Mouse (Mus musculus): ENCODE measurements around the gene Ankrd28. TPM values are rescaled to one million over a fixed set of nuclear protein-coding genes. Genes with fewer than 3 reads are reported as not detected.

Ankrd28 gene
- polyA plus RNA-seq, 1 experiment from 2014 or later = 3.5 TPM

DNA sequence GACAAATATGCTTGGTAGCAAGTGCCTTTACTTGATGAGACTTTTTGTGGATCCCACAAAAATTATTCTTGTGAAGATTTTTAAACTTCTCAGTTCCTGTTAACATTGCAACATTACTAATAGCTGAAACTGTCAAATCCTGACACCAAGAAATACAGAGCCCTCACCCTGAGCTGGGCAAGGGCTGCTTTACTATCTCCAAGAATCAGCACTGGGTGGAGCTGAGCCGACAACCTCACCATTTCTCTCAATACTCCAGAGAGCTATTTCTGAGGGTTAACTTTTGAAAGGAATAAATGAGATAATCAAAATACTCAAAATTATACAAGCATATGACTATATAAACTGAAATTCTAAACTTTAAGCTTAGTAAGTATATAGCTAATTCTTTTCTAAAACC, 121.1 kb downstream of the Ankrd28 start:
- no peak overlapping the region for H3K4me2 ChIP-seq
- H3K4me1 ChIP-seq (replicated peaks) = peaks cover 14% of the 10 kb centered on the region; the same call in 1 of the 2 replicates
- peaks cover 22% of the 10 kb centered on the region for H3K36me3 ChIP-seq (replicated peaks)
- WGBS (ENCODE audit: insufficient replicate concordance) = 16% methylated on average over 1 of the region's 1 CpGs
- ATAC-seq (ENCODE audit: insufficient read depth) = peak; percentile 58
- H3K9me3 ChIP-seq (replicated peaks) = no peaks in the 10 kb centered on the region
- no peak overlapping the region for H3K4me3 ChIP-seq (replicated peaks)
- no peaks in the 10 kb centered on the region for H3K27me3 ChIP-seq
- no peak overlapping the region for H3K9ac ChIP-seq
- no peak overlapping the region for H3K27ac ChIP-seq (replicated peaks)

DNA sequence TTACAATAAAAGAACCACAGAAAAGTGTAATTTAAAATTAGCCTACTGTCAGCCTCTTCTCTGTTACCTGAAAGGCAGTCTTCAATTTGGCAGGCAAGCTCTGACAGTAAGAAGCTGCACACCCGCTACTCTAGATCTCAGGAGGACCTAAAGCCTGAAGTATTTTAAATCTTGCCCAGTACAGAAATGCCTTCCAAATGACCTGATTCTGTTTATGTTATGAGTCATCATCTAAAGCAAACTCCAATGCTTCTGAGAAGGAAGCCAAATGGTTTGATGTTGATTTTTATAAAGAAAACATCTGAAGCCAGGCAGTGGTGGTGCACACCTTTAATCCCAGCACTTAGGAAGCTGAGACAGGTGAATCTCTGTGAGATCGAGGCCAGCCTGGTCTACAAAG, 130.1 kb downstream of the Ankrd28 start:
- Histone ChIP-seq H3K4me3 (replicated peaks) (no peak overlapping the region), H3K36me3 (replicated peaks) (peaks cover 53% of the 10 kb centered on the region), H3K9ac (no peak overlapping the region), H3K4me2 (no peak overlapping the region), H3K27me3 (no peaks in the 10 kb centered on the region), H3K9me3 (replicated peaks) (no peaks in the 10 kb centered on the region), H3K4me1 (replicated peaks) (no peaks in the 10 kb centered on the region), H3K27ac (replicated peaks) (no peak overlapping the region)
- WGBS (ENCODE audit: insufficient replicate concordance) = 79% methylated on average over 2 of the region's 2 CpGs
- no peak for ATAC-seq (ENCODE audit: insufficient read depth)

DNA sequence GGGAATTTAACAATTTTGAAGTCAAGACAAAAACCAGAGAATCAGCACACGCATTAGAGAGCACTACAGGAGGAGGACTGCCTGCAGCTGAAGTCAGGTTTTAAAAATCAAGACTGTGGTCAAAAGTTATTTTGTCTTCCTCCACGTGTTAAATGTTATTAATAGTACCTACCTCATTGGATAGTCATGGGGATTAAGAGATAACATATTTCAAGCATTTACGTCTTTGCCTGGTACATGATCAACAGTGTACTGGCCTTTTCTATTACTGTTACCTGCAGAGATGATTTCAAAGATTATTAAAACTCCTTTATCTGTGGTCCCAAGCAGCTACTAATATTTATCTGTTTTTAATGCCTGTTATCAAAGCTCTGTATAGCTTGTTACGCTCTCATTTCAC, 132.7 kb downstream of the Ankrd28 start:
- Histone ChIP-seq H3K4me2 (no peak overlapping the region), H3K9me3 (replicated peaks) (no peaks in the 10 kb centered on the region), H3K4me1 (replicated peaks) (no peaks in the 10 kb centered on the region), H3K27me3 (no peaks in the 10 kb centered on the region), H3K9ac (no peak overlapping the region), H3K27ac (replicated peaks) (no peak overlapping the region), H3K36me3 (replicated peaks) (peaks cover 44% of the 10 kb centered on the region), H3K4me3 (replicated peaks) (no peak overlapping the region)
- no peak for ATAC-seq (ENCODE audit: insufficient read depth)
- WGBS (ENCODE audit: insufficient replicate concordance) = 69% methylated on average over 4 of the region's 4 CpGs

DNA sequence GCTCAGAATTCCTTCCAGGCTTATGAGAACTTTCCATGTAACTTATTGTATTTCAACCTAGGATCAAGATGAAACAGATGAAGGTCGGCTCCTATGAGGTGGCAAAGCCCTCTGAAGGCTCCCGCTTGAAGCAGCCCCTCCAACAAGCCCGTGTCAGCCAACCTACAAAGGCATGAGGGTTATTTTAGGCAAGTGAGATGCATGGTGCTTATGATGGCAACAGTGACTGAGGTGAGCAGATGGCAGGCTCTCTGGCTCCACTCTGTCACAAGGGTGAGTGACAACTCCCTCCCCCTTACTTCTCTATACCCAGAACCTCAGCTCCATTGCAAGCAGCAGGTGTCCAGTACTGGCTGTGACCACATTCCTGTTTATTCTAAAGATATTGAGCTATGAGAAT, 133.1 kb downstream of the Ankrd28 start:
- no peaks in the 10 kb centered on the region for H3K27me3 ChIP-seq
- H3K27ac ChIP-seq (replicated peaks) = no peak overlapping the region
- H3K4me2 ChIP-seq = no peak overlapping the region
- peaks cover 41% of the 10 kb centered on the region for H3K36me3 ChIP-seq (replicated peaks)
- no peak overlapping the region for H3K4me3 ChIP-seq (replicated peaks)
- H3K9ac ChIP-seq = no peak overlapping the region
- no peaks in the 10 kb centered on the region for H3K4me1 ChIP-seq (replicated peaks)
- WGBS (ENCODE audit: insufficient replicate concordance) = 82% methylated on average over 3 of the region's 3 CpGs
- H3K9me3 ChIP-seq (replicated peaks) = no peaks in the 10 kb centered on the region
- ATAC-seq (ENCODE audit: insufficient read depth) = no peak

DNA sequence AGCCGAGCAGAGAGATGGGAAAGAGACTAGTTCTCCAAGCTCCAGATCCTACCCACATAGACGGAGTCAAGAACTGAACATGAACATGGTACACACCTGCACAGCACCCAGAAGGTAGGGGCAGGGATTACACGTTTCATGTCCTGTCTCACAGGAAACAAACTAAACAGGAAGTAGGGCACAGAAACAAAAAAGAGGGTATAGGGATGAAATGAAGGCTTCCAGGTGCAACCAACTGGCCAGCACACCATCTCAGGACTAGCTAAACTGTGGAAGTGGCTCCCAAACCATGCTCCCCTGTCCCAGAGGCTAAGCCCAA, 133.5 kb downstream of the Ankrd28 start:
- H3K4me3 ChIP-seq (replicated peaks) = no peak overlapping the region
- 58% methylated on average over 3 of the region's 3 CpGs for WGBS (ENCODE audit: insufficient replicate concordance)
- no peak for ATAC-seq (ENCODE audit: insufficient read depth)

DNA sequence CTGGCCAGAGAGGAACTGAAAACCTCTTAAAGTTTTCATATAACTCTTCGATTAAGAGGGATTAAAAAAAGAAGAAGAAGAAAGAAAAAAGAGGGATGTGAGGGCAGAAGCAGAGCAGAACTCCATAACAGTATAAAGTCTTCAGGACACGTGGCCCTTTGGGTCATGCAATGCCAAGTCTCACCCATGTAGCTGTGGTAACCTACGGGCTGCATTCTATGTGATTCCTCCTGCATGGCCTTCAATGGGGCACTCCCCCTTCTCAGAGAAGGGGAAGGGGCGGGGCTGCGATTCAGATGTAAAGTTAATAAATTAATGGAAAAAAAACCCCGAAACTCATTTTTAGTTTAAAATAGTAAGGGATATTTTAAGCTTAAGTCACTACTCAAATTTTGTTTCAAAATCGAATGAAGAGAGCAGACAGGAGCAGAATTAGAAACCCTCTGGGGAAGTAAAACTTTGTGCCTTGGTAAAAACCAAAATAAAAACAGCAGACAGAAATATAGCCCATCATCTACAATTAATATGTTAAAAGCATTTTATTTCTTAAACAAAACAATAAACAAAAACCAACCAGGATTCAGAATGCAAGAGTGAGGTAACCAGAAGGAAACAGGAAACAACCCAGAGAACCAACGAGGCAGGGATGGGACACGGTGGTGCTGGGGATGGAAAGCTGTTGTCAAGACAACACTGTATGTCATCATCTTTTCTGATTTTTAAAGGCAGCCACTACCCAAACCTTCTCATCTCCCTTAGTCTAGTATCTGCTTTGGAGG, 134.1 kb downstream of the Ankrd28 start:
- 65% methylated on average over 9 of the region's 9 CpGs for WGBS (ENCODE audit: insufficient replicate concordance)

More for the DNA sequence above, 133.5 kb downstream of the Ankrd28 start:
- Histone ChIP-seq H3K27ac (replicated peaks) (no peak overlapping the region), H3K4me2 (no peak overlapping the region), H3K4me1 (replicated peaks) (no peaks in the 10 kb centered on the region), H3K36me3 (replicated peaks) (peaks cover 37% of the 10 kb centered on the region), H3K27me3 (no peaks in the 10 kb centered on the region), H3K9me3 (replicated peaks) (no peaks in the 10 kb centered on the region), H3K9ac (no peak overlapping the region)

DNA sequence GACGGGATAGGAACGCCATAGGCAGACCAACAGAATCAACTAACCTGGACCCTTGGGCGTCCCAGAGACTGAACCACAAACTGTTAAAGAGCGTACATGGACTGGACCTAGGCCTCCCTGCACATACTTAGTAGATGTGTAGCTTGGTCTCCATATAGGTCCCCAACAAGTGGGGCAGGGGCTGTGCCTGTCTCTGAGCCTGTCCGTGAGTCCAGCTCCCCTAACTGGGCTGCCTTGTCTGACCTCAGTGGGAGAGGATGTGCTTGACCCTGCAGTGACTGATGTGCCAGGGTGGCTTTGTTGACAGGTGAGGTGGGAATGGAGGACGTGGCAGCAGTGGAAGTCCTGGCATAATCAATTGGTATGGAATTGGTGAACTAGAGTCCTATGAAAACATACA, 137.9 kb downstream of the Ankrd28 start:
- H3K4me2 ChIP-seq = no peak overlapping the region
- no peak overlapping the region for H3K27ac ChIP-seq (replicated peaks)
- no peak overlapping the region for H3K4me3 ChIP-seq (replicated peaks)
- WGBS (ENCODE audit: insufficient replicate concordance) = 79% methylated on average over 6 of the region's 6 CpGs
- no peaks in the 10 kb centered on the region for H3K27me3 ChIP-seq
- ATAC-seq (ENCODE audit: insufficient read depth) = no peak
- no peaks in the 10 kb centered on the region for H3K9me3 ChIP-seq (replicated peaks)
- H3K9ac ChIP-seq = no peak overlapping the region
- H3K36me3 ChIP-seq (replicated peaks) = peaks cover 8% of the 10 kb centered on the region; the same call in 1 of the 2 replicates
- H3K4me1 ChIP-seq (replicated peaks) = no peaks in the 10 kb centered on the region

More for the DNA sequence above, 134.1 kb downstream of the Ankrd28 start:
- no peak overlapping the region for H3K9ac ChIP-seq
- no peaks in the 10 kb centered on the region for H3K9me3 ChIP-seq (replicated peaks)
- no peak overlapping the region for H3K4me2 ChIP-seq
- ATAC-seq (ENCODE audit: insufficient read depth) = no peak
- peaks cover 32% of the 10 kb centered on the region for H3K36me3 ChIP-seq (replicated peaks)
- H3K4me1 ChIP-seq (replicated peaks) = no peaks in the 10 kb centered on the region
- no peak overlapping the region for H3K27ac ChIP-seq (replicated peaks)
- no peaks in the 10 kb centered on the region for H3K27me3 ChIP-seq
- H3K4me3 ChIP-seq (replicated peaks) = no peak overlapping the region

DNA sequence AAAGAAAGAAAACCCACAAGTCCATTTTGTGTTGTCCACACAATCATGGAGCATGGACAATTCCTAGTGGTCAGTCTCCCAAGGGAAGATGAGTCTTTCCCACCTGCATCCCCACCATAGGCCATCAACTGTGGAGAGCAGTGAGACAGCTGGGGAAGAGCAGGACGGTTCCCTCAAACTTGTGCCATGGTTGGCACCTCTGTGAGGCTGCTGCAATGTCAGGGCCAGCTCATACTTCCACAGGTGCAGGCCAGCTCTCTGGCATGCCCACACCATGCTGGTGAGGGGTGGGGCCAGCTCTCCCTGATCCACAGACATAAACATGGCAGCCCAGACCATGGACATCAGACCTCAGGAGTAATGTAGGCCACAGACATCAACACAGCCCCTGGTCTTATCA, 144.2 kb downstream of the Ankrd28 start:
- H3K4me3 ChIP-seq (replicated peaks) = no peak overlapping the region
- peaks cover 12% of the 10 kb centered on the region; the same call in 1 of the 2 replicates for H3K4me1 ChIP-seq (replicated peaks)
- no peak overlapping the region for H3K4me2 ChIP-seq
- H3K36me3 ChIP-seq (replicated peaks) = no peaks in the 10 kb centered on the region
- no peak overlapping the region for H3K27ac ChIP-seq (replicated peaks)
- no peaks in the 10 kb centered on the region for H3K9me3 ChIP-seq (replicated peaks)
- WGBS (ENCODE audit: insufficient replicate concordance) = 66% methylated on average over 1 of the region's 1 CpGs
- ATAC-seq (ENCODE audit: insufficient read depth) = no peak
- H3K27me3 ChIP-seq = no peaks in the 10 kb centered on the region
- no peak overlapping the region for H3K9ac ChIP-seq

DNA sequence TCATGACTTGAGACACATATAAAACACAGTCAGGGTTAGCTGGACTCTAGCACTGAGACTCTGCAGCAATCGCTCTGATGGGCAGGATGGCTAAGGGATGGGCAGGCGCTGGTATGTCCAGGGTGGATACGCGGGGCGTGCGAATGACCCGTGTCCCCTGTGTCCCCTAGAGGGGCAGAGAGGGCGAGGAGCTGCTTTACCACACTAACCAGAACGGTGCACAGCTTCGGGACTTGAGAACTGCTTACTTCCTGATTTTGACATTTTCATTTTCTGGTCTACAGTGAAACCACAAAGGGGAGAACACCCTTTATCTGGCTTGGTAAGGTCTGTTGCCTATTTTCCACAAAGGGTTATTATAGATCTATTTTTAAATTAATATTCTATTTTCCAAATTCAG, 144.8 kb downstream of the Ankrd28 start:
- H3K4me2 ChIP-seq = peak overlapping the region; percentile 31
- peak overlapping the region; percentile 33; the same call in 1 of the 2 replicates for H3K27ac ChIP-seq (replicated peaks)
- no peaks in the 10 kb centered on the region for H3K36me3 ChIP-seq (replicated peaks)
- WGBS (ENCODE audit: insufficient replicate concordance) = 17% methylated on average over 10 of the region's 10 CpGs
- H3K9me3 ChIP-seq (replicated peaks) = no peaks in the 10 kb centered on the region
- peaks cover 12% of the 10 kb centered on the region; the same call in 1 of the 2 replicates for H3K4me1 ChIP-seq (replicated peaks)
- no peaks in the 10 kb centered on the region for H3K27me3 ChIP-seq
- no peak for ATAC-seq (ENCODE audit: insufficient read depth)
- H3K4me3 ChIP-seq (replicated peaks) = no peak overlapping the region
- no peak overlapping the region for H3K9ac ChIP-seq

DNA sequence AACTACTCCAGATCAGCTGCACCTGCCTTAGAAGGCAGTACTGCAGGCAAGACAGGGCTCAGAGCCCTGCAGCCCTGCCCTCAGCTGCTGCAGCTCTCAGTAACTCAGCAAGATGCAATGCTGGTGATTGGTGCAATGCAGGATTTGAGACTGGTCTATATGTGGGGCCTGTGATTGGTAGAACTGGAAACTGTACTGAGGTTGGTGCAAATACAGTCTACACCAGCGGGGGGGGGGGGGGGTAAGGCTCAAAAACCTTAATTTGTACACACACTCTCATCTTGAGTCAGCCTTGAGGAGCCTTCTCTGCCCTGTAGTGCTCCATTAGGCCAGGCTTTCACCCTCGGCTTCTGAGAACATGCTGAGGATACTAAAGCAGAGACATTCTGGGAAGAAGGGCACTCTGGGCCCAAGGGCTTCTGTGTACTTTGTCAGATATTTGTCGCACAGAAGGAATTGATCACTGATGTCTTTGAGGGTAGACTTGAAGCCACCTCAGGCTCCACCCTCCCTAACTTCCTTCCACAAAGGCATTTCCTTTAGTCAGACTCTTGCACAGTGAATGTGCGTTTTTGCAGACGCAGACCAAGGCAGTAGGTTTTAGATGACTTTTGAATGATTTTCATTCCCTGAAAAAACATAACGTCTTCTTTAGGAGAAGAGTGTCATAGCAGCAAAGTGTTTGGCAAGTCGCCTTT, 146.0 kb downstream of the Ankrd28 start:
- no peaks in the 10 kb centered on the region for H3K27me3 ChIP-seq
- H3K9ac ChIP-seq = no peak overlapping the region
- ATAC-seq (ENCODE audit: insufficient read depth) = no peak
- H3K4me2 ChIP-seq = no peak overlapping the region
- 16% methylated on average over 7 of the region's 7 CpGs for WGBS (ENCODE audit: insufficient replicate concordance)
- H3K27ac ChIP-seq (replicated peaks) = no peak overlapping the region
- peaks cover 12% of the 10 kb centered on the region; the same call in 1 of the 2 replicates for H3K4me1 ChIP-seq (replicated peaks)
- H3K36me3 ChIP-seq (replicated peaks) = no peaks in the 10 kb centered on the region
- H3K4me3 ChIP-seq (replicated peaks) = no peak overlapping the region
- no peaks in the 10 kb centered on the region for H3K9me3 ChIP-seq (replicated peaks)

DNA sequence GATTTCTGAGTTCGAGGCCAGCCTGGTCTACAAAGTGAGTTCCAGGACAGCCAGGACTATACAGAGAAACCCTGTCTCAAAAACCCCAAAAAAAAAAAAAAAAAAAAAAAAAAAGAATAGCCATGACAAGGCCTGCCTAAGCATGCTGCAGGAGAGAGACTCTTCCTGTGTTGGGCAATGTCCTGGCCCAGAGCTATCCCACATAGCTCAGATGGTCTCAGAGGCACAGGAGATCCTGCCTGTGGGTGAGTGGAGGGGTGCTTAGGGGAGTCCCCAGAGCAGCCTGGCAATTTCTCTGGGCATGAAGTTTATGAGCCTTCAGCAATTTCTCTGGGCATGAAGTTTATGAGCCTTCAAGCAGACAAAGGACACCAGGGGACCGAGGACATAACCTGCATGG, 146.8 kb downstream of the Ankrd28 start:
- ATAC-seq (ENCODE audit: insufficient read depth) = no peak
- H3K4me3 ChIP-seq (replicated peaks) = no peak overlapping the region
- H3K9me3 ChIP-seq (replicated peaks) = no peaks in the 10 kb centered on the region
- H3K27me3 ChIP-seq = no peaks in the 10 kb centered on the region
- 44% methylated on average over 2 of the region's 2 CpGs for WGBS (ENCODE audit: insufficient replicate concordance)
- no peak overlapping the region for H3K4me2 ChIP-seq
- H3K9ac ChIP-seq = no peak overlapping the region
- no peaks in the 10 kb centered on the region for H3K36me3 ChIP-seq (replicated peaks)
- no peak overlapping the region for H3K27ac ChIP-seq (replicated peaks)
- peaks cover 12% of the 10 kb centered on the region; the same call in 1 of the 2 replicates for H3K4me1 ChIP-seq (replicated peaks)
